Mouse (Mus musculus): ENCODE data around the gene Tmem265. TPM values are rescaled to one million over a fixed set of nuclear protein-coding genes. Genes with fewer than 3 reads are reported as not detected.

Gene Tmem265
- polyA plus RNA-seq (2017; shearing (Covaris generic)) = 10.7 TPM

GRCm38 (mm10) chr7:127561340-127561858, at the start of gene Tmem265:
Tmem265 (plus strand) TSS chr7:127561390.

GRCm38 (mm10) chr7:127511808-127512230, 49.4 kb upstream of the Tmem265 start, which contains the start of gene Srcap:
Srcap (plus strand) TSS chr7:127511983.

GRCm38 (mm10) chr7:127519284-127519683, 41.9 kb upstream of the Tmem265 start, which contains the start of gene Gm42715:
Gm42715 (plus strand) TSS chr7:127519584.

GRCm38 (mm10) chr7:127572895-127573471, 11.8 kb downstream of the Tmem265 start, which contains the start of gene Phkg2:
Phkg2 (plus strand) TSS chr7:127573340.

GRCm38 (mm10) chr7:127588011-127588871, 27.1 kb downstream of the Tmem265 start, which contains the start of the genes Ccdc189 and Rnf40:
Ccdc189 (minus strand) TSS chr7:127588595.
Rnf40 (plus strand) TSS chr7:127588767.

GRCm38 (mm10) chr7:127614891-127615843, 54.0 kb downstream of the Tmem265 start, which contains the start of gene Zfp629:
Zfp629 (minus strand) TSS chr7:127615797.

Other genes with a start within 250 kb of the Tmem265 start
- 0.34 TPM for gene Zfp768, start 215.8 kb upstream of the Tmem265 start, polyA plus RNA-seq (2017; shearing (Covaris generic))
- gene Zfp747, start 185.3 kb upstream of the Tmem265 start, polyA plus RNA-seq (2017; shearing (Covaris generic)) = 18.2 TPM
- gene 9130019O22Rik, start 174.2 kb upstream of the Tmem265 start, polyA plus RNA-seq (2017; shearing (Covaris generic)) = 7.5 TPM
- gene E430018J23Rik, start 167.8 kb upstream of the Tmem265 start, polyA plus RNA-seq (2017; shearing (Covaris generic)) = 6.0 TPM
- gene Zfp764, start 154.6 kb upstream of the Tmem265 start, polyA plus RNA-seq (2017; shearing (Covaris generic)) = 12.8 TPM
- gene Zfp688, start 139.3 kb upstream of the Tmem265 start, polyA plus RNA-seq (2017; shearing (Covaris generic)) = 40.2 TPM
- 8.9 TPM for gene Zfp689, start 112.2 kb upstream of the Tmem265 start, polyA plus RNA-seq (2017; shearing (Covaris generic))
- gene Prr14, start 101.8 kb upstream of the Tmem265 start, polyA plus RNA-seq (2017; shearing (Covaris generic)) = 145 TPM
- gene Fbrs, start 82.2 kb upstream of the Tmem265 start, polyA plus RNA-seq (2017; shearing (Covaris generic)) = 12.4 TPM
- gene Srcap, start 49.4 kb upstream of the Tmem265 start, polyA plus RNA-seq (2017; shearing (Covaris generic)) = 92.7 TPM
- 9.3 TPM for gene Gm42715, start 41.8 kb upstream of the Tmem265 start, polyA plus RNA-seq (2017; shearing (Covaris generic))
- 99.1 TPM for gene Phkg2, start 11.9 kb downstream of the Tmem265 start, polyA plus RNA-seq (2017; shearing (Covaris generic))
- 0.99 TPM for gene Ccdc189, start 27.2 kb downstream of the Tmem265 start, polyA plus RNA-seq (2017; shearing (Covaris generic))
- 137 TPM for gene Rnf40, start 27.4 kb downstream of the Tmem265 start, polyA plus RNA-seq (2017; shearing (Covaris generic))
- 1.3 TPM for gene Zfp629, start 54.4 kb downstream of the Tmem265 start, polyA plus RNA-seq (2017; shearing (Covaris generic))
- gene Bcl7c, start 147.5 kb downstream of the Tmem265 start, polyA plus RNA-seq (2017; shearing (Covaris generic)) = 20.6 TPM
- not detected for gene Ctf1, start 151.3 kb downstream of the Tmem265 start, polyA plus RNA-seq (2017; shearing (Covaris generic))
- not detected for gene Ctf2, start 170.8 kb downstream of the Tmem265 start, polyA plus RNA-seq (2017; shearing (Covaris generic))
- 0.89 TPM for gene Fbxl19, start 183.2 kb downstream of the Tmem265 start, polyA plus RNA-seq (2017; shearing (Covaris generic))
- gene Orai3, start 208.4 kb downstream of the Tmem265 start, polyA plus RNA-seq (2017; shearing (Covaris generic)) = 32.8 TPM
- gene Setd1a, start 215.3 kb downstream of the Tmem265 start, polyA plus RNA-seq (2017; shearing (Covaris generic)) = 1.5 TPM
- not detected for gene Gm49388, start 224.2 kb downstream of the Tmem265 start, polyA plus RNA-seq (2017; shearing (Covaris generic))
- 4.9 TPM for gene Hsd3b7, start 239.2 kb downstream of the Tmem265 start, polyA plus RNA-seq (2017; shearing (Covaris generic))